Mouse (Mus musculus) mouse trophoblast stem cell (cell line): Measurements from ENCODE around the gene Tdpoz5.
"Not testable (repeated sequence)": the region's sequence is repeated elsewhere in the genome, so short reads cannot be mapped to it uniquely, and the experiment has no call there.

Source experiments
- in situ Hi-C, 2 experiments: fragments of 300-500 bp; cut with MseI, MboI; formaldehyde crosslinking; loops; 2 replicates in 1 of 2; 3 replicates in 1 of 2; pipeline ENCODE4 v1.15.1; 2025

Tdpoz5 gene

GRCm38 (mm10) chr3:93961214-93961613, at the start of gene Tdpoz5:
Gene Tdpoz5, minus strand, starts transcription at chr3:93961314.
- in situ Hi-C loops: not testable (repeated sequence)

DNA sequence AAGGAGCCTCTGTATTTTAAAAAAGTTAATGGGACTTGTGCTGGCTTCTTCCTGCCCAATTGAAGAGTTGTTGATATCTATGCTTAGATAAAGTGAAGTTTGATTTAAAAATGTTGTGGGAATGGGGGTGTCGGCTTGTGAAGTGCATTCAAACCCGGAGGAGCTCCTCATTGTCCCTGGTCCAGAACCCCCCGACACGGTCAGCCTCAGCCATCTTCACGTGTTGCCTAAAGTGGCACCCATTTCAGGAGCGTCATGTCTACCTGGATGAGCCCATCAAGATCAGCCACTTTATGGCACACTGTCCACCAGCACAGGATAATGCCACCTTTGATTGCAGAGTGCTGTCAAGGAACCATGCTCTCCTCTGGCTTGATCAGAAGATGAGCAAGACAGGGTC, 7.8 kb upstream of the Tdpoz5 start:
- in situ Hi-C loops: not testable (repeated sequence)

DNA sequence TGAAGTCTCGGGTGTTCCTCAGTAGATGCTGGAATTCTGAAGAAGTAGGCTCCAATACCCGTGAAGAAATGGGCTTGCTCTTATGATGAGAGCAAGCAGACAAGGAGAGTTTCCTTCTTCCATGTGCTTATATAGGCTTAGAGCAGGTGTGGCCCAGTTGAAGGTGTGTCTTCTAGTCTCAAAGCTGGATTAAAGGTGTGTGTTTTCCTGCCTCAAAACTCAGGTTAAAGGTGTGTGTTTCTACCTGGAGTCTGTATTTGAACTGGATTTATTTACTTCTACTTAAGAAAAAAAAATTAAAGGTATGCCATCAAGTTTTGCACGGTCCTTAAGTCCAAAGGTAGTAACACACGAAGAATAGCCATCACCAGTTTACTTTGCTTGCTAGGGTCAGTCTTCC, 17.7 kb downstream of the Tdpoz5 start, which contains the start of gene Gm9117:
Gene Gm9117 (minus strand): TSS at position 101 of the 400 bp plus-strand sequence.
- in situ Hi-C loops: not testable (repeated sequence)

DNA sequence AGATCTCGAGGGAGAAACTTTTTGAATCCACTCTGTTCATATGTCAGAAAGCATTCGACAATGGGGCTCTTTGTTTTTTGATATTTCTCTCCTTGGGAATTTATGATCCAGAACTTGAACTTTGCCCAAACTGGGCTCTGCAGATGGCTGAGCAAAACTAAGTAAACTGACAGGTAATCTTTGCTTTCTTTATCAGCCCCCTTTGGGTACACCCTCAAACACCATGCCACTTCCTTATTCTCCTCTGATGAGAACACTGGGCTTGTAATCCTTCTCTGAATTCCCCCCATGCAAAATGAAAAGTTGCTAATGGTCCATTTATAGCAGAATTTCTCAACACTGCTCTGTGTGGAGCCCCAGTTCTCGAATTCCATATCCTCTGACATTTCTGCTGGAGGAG, 22.7 kb downstream of the Tdpoz5 start:
- in situ Hi-C loops: not testable (repeated sequence)
